Mouse (Mus musculus): ENCODE data around the gene Ahdc1. TPM values are rescaled to one million over a fixed set of nuclear protein-coding genes. Genes with fewer than 3 reads are reported as not detected.

Gene Ahdc1
- polyA plus RNA-seq, 1 experiment from 2014 or later = 10.7 TPM

GRCm38 (mm10) chr4:133011821-133012775 lies 1.0 kb downstream of the Ahdc1 start:
- ATAC-seq (ENCODE audit: insufficient number of reproducible peaks, insufficient read depth, low FRiP score, low read depth) = peak; percentile 11; the same call in 1 of the 2 replicates
- H3K9me3 ChIP-seq (ENCODE audit: control insufficient read depth, low read depth, low read length) = no peaks in the 10 kb centered on the region
- H3K4me2 ChIP-seq (replicated peaks; ENCODE audit: low read depth, low read length) = peak overlapping the region; percentile 90
- H3K4me1 ChIP-seq (ENCODE audit: control insufficient read depth, insufficient read depth, low read length) = peaks cover 47% of the 10 kb centered on the region
- H3K4me3 ChIP-seq (ENCODE audit: low read depth, low read length) = peak overlapping the region; percentile 96
- no peaks in the 10 kb centered on the region for H3K27me3 ChIP-seq (ENCODE audit: control insufficient read depth, insufficient read depth, low read length)
- peak overlapping the region; percentile 99 for H3K9ac ChIP-seq (replicated peaks; ENCODE audit: low read depth, low read length)
- WGBS = under 1% methylated on average over 47 of the region's 84 CpGs
- H3K36me3 ChIP-seq (ENCODE audit: control insufficient read depth, insufficient read depth, low read length) = no peaks in the 10 kb centered on the region; the same call in 1 of the 2 replicates
- peak overlapping the region; percentile 94 for H3K27ac ChIP-seq (ENCODE audit: low read length)

GRCm38 (mm10) chr4:133012776-133013265 lies 1.8 kb downstream of the Ahdc1 start:
- H3K36me3 ChIP-seq (ENCODE audit: control insufficient read depth, insufficient read depth, low read length) = no peaks in the 10 kb centered on the region; the same call in 1 of the 2 replicates
- H3K4me1 ChIP-seq (ENCODE audit: control insufficient read depth, insufficient read depth, low read length) = peaks cover 53% of the 10 kb centered on the region
- H3K9ac ChIP-seq (replicated peaks; ENCODE audit: low read depth, low read length) = peak overlapping the region; percentile 99
- H3K27ac ChIP-seq (ENCODE audit: low read length) = peak overlapping the region; percentile 94
- peak overlapping the region; percentile 90 for H3K4me2 ChIP-seq (replicated peaks; ENCODE audit: low read depth, low read length)
- no peak for ATAC-seq (ENCODE audit: insufficient number of reproducible peaks, insufficient read depth, low FRiP score, low read depth)
- H3K27me3 ChIP-seq (ENCODE audit: control insufficient read depth, insufficient read depth, low read length) = no peaks in the 10 kb centered on the region
- peak overlapping the region; percentile 96 for H3K4me3 ChIP-seq (ENCODE audit: low read depth, low read length)
- 1% methylated on average over 17 of the region's 17 CpGs for WGBS
- H3K9me3 ChIP-seq (ENCODE audit: control insufficient read depth, low read depth, low read length) = no peaks in the 10 kb centered on the region

GRCm38 (mm10) chr4:133013266-133013891 lies 2.3 kb downstream of the Ahdc1 start:
- peak overlapping the region; percentile 94 for H3K27ac ChIP-seq (ENCODE audit: low read length)
- 5% methylated on average over 18 of the region's 18 CpGs for WGBS
- 0 out of 2 replicates have a peak, but pooled peaks have one; percentile 5 for ATAC-seq (ENCODE audit: insufficient number of reproducible peaks, insufficient read depth, low FRiP score, low read depth)
- no peaks in the 10 kb centered on the region; the same call in 1 of the 2 replicates for H3K36me3 ChIP-seq (ENCODE audit: control insufficient read depth, insufficient read depth, low read length)
- no peaks in the 10 kb centered on the region for H3K27me3 ChIP-seq (ENCODE audit: control insufficient read depth, insufficient read depth, low read length)
- H3K4me2 ChIP-seq (replicated peaks; ENCODE audit: low read depth, low read length) = peak overlapping the region; percentile 90
- peaks cover 59% of the 10 kb centered on the region for H3K4me1 ChIP-seq (ENCODE audit: control insufficient read depth, insufficient read depth, low read length)
- H3K4me3 ChIP-seq (ENCODE audit: low read depth, low read length) = peak overlapping the region; percentile 96
- H3K9me3 ChIP-seq (ENCODE audit: control insufficient read depth, low read depth, low read length) = no peaks in the 10 kb centered on the region
- peak overlapping the region; percentile 99 for H3K9ac ChIP-seq (replicated peaks; ENCODE audit: low read depth, low read length)

GRCm38 (mm10) chr4:133014088-133014487 lies 3.0 kb downstream of the Ahdc1 start:
- 26% methylated on average over 5 of the region's 5 CpGs for WGBS
- H3K9ac ChIP-seq (replicated peaks; ENCODE audit: low read depth, low read length) = no peak overlapping the region; the same call in 1 of the 2 replicates
- peak overlapping the region; percentile 96 for H3K4me3 ChIP-seq (ENCODE audit: low read depth, low read length)
- no peaks in the 10 kb centered on the region; the same call in 1 of the 2 replicates for H3K36me3 ChIP-seq (ENCODE audit: control insufficient read depth, insufficient read depth, low read length)
- no peak for ATAC-seq (ENCODE audit: insufficient number of reproducible peaks, insufficient read depth, low FRiP score, low read depth)
- peak overlapping the region; percentile 27; the same call in 1 of the 2 replicates for H3K27ac ChIP-seq (ENCODE audit: low read length)
- no peaks in the 10 kb centered on the region for H3K27me3 ChIP-seq (ENCODE audit: control insufficient read depth, insufficient read depth, low read length)
- H3K4me2 ChIP-seq (replicated peaks; ENCODE audit: low read depth, low read length) = peak overlapping the region; percentile 90
- peaks cover 62% of the 10 kb centered on the region for H3K4me1 ChIP-seq (ENCODE audit: control insufficient read depth, insufficient read depth, low read length)
- no peaks in the 10 kb centered on the region for H3K9me3 ChIP-seq (ENCODE audit: control insufficient read depth, low read depth, low read length)

- no peaks in the 10 kb centered on the region for H3K9me3 ChIP-seq (ENCODE audit: control insufficient read depth, low read depth, low read length)
- peaks cover 72% of the 10 kb centered on the region for H3K4me1 ChIP-seq (ENCODE audit: control insufficient read depth, insufficient read depth, low read length)
- H3K4me2 ChIP-seq (replicated peaks; ENCODE audit: low read depth, low read length) = peak overlapping the region; percentile 90; the same call in 1 of the 2 replicates
- no peak for ATAC-seq (ENCODE audit: insufficient number of reproducible peaks, insufficient read depth, low FRiP score, low read depth)
- H3K27ac ChIP-seq (ENCODE audit: low read length) = peak overlapping the region; percentile 27; the same call in 1 of the 2 replicates
- no peaks in the 10 kb centered on the region; the same call in 1 of the 2 replicates for H3K36me3 ChIP-seq (ENCODE audit: control insufficient read depth, insufficient read depth, low read length)
- H3K4me3 ChIP-seq (ENCODE audit: low read depth, low read length) = no peak overlapping the region
- H3K9ac ChIP-seq (replicated peaks; ENCODE audit: low read depth, low read length) = no peak overlapping the region
- WGBS = 33% methylated on average over 10 of the region's 10 CpGs
- no peaks in the 10 kb centered on the region for H3K27me3 ChIP-seq (ENCODE audit: control insufficient read depth, insufficient read depth, low read length)
Measured at GRCm38 (mm10) chr4:133014896-133015709, 4.0 kb downstream of the Ahdc1 start.

- no peaks in the 10 kb centered on the region for H3K27me3 ChIP-seq (ENCODE audit: control insufficient read depth, insufficient read depth, low read length)
- H3K36me3 ChIP-seq (ENCODE audit: control insufficient read depth, insufficient read depth, low read length) = no peaks in the 10 kb centered on the region; the same call in 1 of the 2 replicates
- H3K27ac ChIP-seq (ENCODE audit: low read length) = peak overlapping the region; percentile 44
- H3K4me1 ChIP-seq (ENCODE audit: control insufficient read depth, insufficient read depth, low read length) = peaks cover 78% of the 10 kb centered on the region
- no peaks in the 10 kb centered on the region for H3K9me3 ChIP-seq (ENCODE audit: control insufficient read depth, low read depth, low read length)
- no peak for ATAC-seq (ENCODE audit: insufficient number of reproducible peaks, insufficient read depth, low FRiP score, low read depth)
- no peak overlapping the region for H3K4me3 ChIP-seq (ENCODE audit: low read depth, low read length)
- 26% methylated on average over 9 of the region's 9 CpGs for WGBS
- 0 out of 2 replicates have a peak overlapping the region, but pooled peaks have one; percentile 14 for H3K9ac ChIP-seq (replicated peaks; ENCODE audit: low read depth, low read length)
- H3K4me2 ChIP-seq (replicated peaks; ENCODE audit: low read depth, low read length) = peak overlapping the region; percentile 12; the same call in 1 of the 2 replicates
Measured at GRCm38 (mm10) chr4:133015710-133016651, 4.9 kb downstream of the Ahdc1 start.

Measured in stomach, embryonic 14.5 days (tissue).